Mouse (Mus musculus) kidney, embryonic 16.5 days (tissue): ENCODE measurements around the gene Usp38. TPM values are rescaled to one million over a fixed set of nuclear protein-coding genes. Genes with fewer than 3 reads are reported as not detected.
A peak's percentile ranks its signal among the peaks of the same experiment; 100 is the strongest.

Experiments used
- ATAC-seq: fragments of 200-750 bp; cut with Nextera tagmentation; 2 replicates; pipeline ENCODE4 v1.8.0; 2017; ENCODE audit warnings: moderate TSS enrichment; ENCODE audit not compliant: low FRiP score, low TSS enrichment
- H3K27ac ChIP-seq: fragments of 300-500 bp; sonication (generic); 2 replicates; pipeline ENCODE4 v1.5.1; 2014; ENCODE audit warnings: low read length
- H3K27me3 ChIP-seq: fragments of 300-500 bp; sonication (generic); 2 replicates; pipeline ENCODE4 v1.6.1; 2014; ENCODE audit warnings: low read length, control low read depth, mixed read lengths; ENCODE audit not compliant: insufficient read depth
- H3K36me3 ChIP-seq: fragments of 300-500 bp; sonication (generic); 2 replicates; pipeline ENCODE4 v1.6.1; 2014; ENCODE audit warnings: low read length, control low read depth, mixed read lengths; ENCODE audit not compliant: insufficient read depth
- H3K4me1 ChIP-seq: fragments of 300-500 bp; sonication (generic); 2 replicates; pipeline ENCODE4 v1.6.1; 2014; ENCODE audit warnings: low read length, control low read depth, mixed read lengths; ENCODE audit not compliant: insufficient read depth
- H3K4me2 ChIP-seq: fragments of 300-500 bp; sonication (generic); replicated peaks from 2 replicates; pipeline ENCODE4 v1.6.1; 2014; ENCODE audit warnings: low read depth, low read length
- H3K4me3 ChIP-seq: fragments of 300-500 bp; sonication (generic); 2 replicates; pipeline ENCODE4 v1.5.1; 2014; ENCODE audit warnings: mild to moderate bottlenecking, low read length
- H3K9ac ChIP-seq: fragments of 300-500 bp; sonication (generic); replicated peaks from 2 replicates; pipeline ENCODE4 v1.6.1; 2014; ENCODE audit warnings: low read length
- H3K9me3 ChIP-seq: fragments of 300-500 bp; sonication (generic); 2 replicates; pipeline ENCODE4 v1.6.1; 2016; ENCODE audit warnings: low read length, control low read depth
- WGBS: fragments of 180-500 bp; shearing (Covaris S2); extraction: QIAGEN DNeasy Blood & Tissue Kit; methylation state at CpG from one replicate; pipeline ENCODE4 v1.1.7; 2014; 5-methylcytosine and 5-hydroxymethylcytosine counted together
- polyA plus RNA-seq: library from polyadenylated mRNA; unstranded; fragments of >200 nt; fragmentation: Nextera tagmentation; extraction: Ambion mirVana; gene quantifications from 2 replicates; pipeline ENCODE4 v1.2.1, GENCODE M21; 2015

Gene Usp38
- polyA plus RNA-seq, 1 experiment from 2014 or later, result 19.5 TPM

GRCm38 (mm10) chr8:80969423-80969822, 45.3 kb downstream of the Usp38 start:
- Histone ChIP-seq H3K36me3 (no peaks in the 10 kb centered on the region), H3K4me3 (no peak overlapping the region), H3K9ac (no peak overlapping the region), H3K9me3 (no peaks in the 10 kb centered on the region), H3K27ac (no peak overlapping the region), H3K4me2 (no peak overlapping the region), H3K27me3 (no peaks in the 10 kb centered on the region), H3K4me1 (no peaks in the 10 kb centered on the region)
- no peak for ATAC-seq
- WGBS, result 86% methylated on average over 5 of the region's 5 CpGs

GRCm38 (mm10) chr8:80963095-80963494, 51.6 kb downstream of the Usp38 start:
- Histone ChIP-seq H3K27me3 (no peaks in the 10 kb centered on the region), H3K4me1 (peaks cover 9% of the 10 kb centered on the region; the same call in 1 of the 2 replicates), H3K4me2 (no peak overlapping the region), H3K27ac (no peak overlapping the region), H3K9ac (no peak overlapping the region), H3K36me3 (no peaks in the 10 kb centered on the region), H3K9me3 (no peaks in the 10 kb centered on the region), H3K4me3 (no peak overlapping the region)
- no peak for ATAC-seq
- WGBS, result 87% methylated on average over 3 of the region's 3 CpGs

GRCm38 (mm10) chr8:80962592-80962983, 52.1 kb downstream of the Usp38 start:
- no peaks in the 10 kb centered on the region for H3K9me3 ChIP-seq
- 87% methylated on average over 5 of the region's 5 CpGs for whole genome bisulfite sequencing
- H3K4me3 ChIP-seq, result no peak overlapping the region
- H3K27ac ChIP-seq, result no peak overlapping the region
- ATAC-seq, result no peak
- H3K4me2 ChIP-seq, result no peak overlapping the region
- peaks cover 9% of the 10 kb centered on the region; the same call in 1 of the 2 replicates for H3K4me1 ChIP-seq
- H3K27me3 ChIP-seq, result no peaks in the 10 kb centered on the region
- H3K36me3 ChIP-seq, result no peaks in the 10 kb centered on the region
- no peak overlapping the region for H3K9ac ChIP-seq

- no peaks in the 10 kb centered on the region for H3K36me3 ChIP-seq
- no peaks in the 10 kb centered on the region for H3K27me3 ChIP-seq
- no peaks in the 10 kb centered on the region for H3K9me3 ChIP-seq
- no peak overlapping the region for H3K4me3 ChIP-seq
- H3K27ac ChIP-seq, result no peak overlapping the region
- H3K9ac ChIP-seq, result no peak overlapping the region
- peaks cover 9% of the 10 kb centered on the region; the same call in 1 of the 2 replicates for H3K4me1 ChIP-seq
- no peak overlapping the region for H3K4me2 ChIP-seq
- 71% methylated on average over 7 of the region's 7 CpGs for WGBS
- ATAC-seq, result no peak
These were observed 52.7 kb downstream of the Usp38 start for GRCm38 (mm10) chr8:80961937-80962591.

- Histone ChIP-seq H3K4me1 (peaks cover 9% of the 10 kb centered on the region; the same call in 1 of the 2 replicates), H3K27ac (no peak overlapping the region)
- WGBS, result 67% methylated on average over 4 of the region's 4 CpGs
These were observed 53.6 kb downstream of the Usp38 start for GRCm38 (mm10) chr8:80961070-80961609.

GRCm38 (mm10) chr8:80959588-80960268, 55.0 kb downstream of the Usp38 start:
- H3K4me1 ChIP-seq, result peaks cover 9% of the 10 kb centered on the region; the same call in 1 of the 2 replicates
- no peak overlapping the region for H3K4me3 ChIP-seq
- H3K9me3 ChIP-seq, result peaks cover 9% of the 10 kb centered on the region
- ATAC-seq, result peak; percentile 49; the same call in 1 of the 2 replicates
- no peak overlapping the region for H3K27ac ChIP-seq
- H3K27me3 ChIP-seq, result no peaks in the 10 kb centered on the region
- no peak overlapping the region for H3K4me2 ChIP-seq
- no peaks in the 10 kb centered on the region for H3K36me3 ChIP-seq
- H3K9ac ChIP-seq, result no peak overlapping the region
- 47% methylated on average over 9 of the region's 9 CpGs for WGBS

More at GRCm38 (mm10) chr8:80961070-80961609, 53.6 kb downstream of the Usp38 start:
- Histone ChIP-seq H3K36me3 (no peaks in the 10 kb centered on the region), H3K4me2 (no peak overlapping the region), H3K4me3 (no peak overlapping the region), H3K9me3 (no peaks in the 10 kb centered on the region), H3K9ac (no peak overlapping the region), H3K27me3 (no peaks in the 10 kb centered on the region)
- no peak for ATAC-seq

- Histone ChIP-seq H3K4me2 (no peak overlapping the region), H3K4me1 (peaks cover 9% of the 10 kb centered on the region; the same call in 1 of the 2 replicates), H3K27ac (no peak overlapping the region), H3K36me3 (no peaks in the 10 kb centered on the region), H3K4me3 (no peak overlapping the region), H3K9me3 (peaks cover 9% of the 10 kb centered on the region), H3K27me3 (no peaks in the 10 kb centered on the region), H3K9ac (no peak overlapping the region)
- WGBS, result 37% methylated on average over 5 of the region's 5 CpGs
- no peak for ATAC-seq
These were observed 57.0 kb downstream of the Usp38 start for GRCm38 (mm10) chr8:80957776-80958175.

GRCm38 (mm10) chr8:80952973-80953372, 61.8 kb downstream of the Usp38 start:
- Histone ChIP-seq H3K9me3 (peaks cover 9% of the 10 kb centered on the region), H3K9ac (no peak overlapping the region), H3K4me2 (no peak overlapping the region), H3K27ac (no peak overlapping the region), H3K4me1 (peaks cover 15% of the 10 kb centered on the region), H3K4me3 (no peak overlapping the region), H3K36me3 (no peaks in the 10 kb centered on the region), H3K27me3 (no peaks in the 10 kb centered on the region)
- 84% methylated on average over 3 of the region's 3 CpGs for WGBS
- ATAC-seq, result no peak

GRCm38 (mm10) chr8:80952235-80952915, 62.4 kb downstream of the Usp38 start:
- 44% methylated on average over 6 of the region's 6 CpGs for WGBS
- Histone ChIP-seq H3K27me3 (no peaks in the 10 kb centered on the region), H3K4me3 (no peak overlapping the region), H3K9me3 (peaks cover 9% of the 10 kb centered on the region), H3K27ac (peak overlapping the region; percentile 2; the same call in 1 of the 2 replicates), H3K4me2 (no peak overlapping the region), H3K36me3 (no peaks in the 10 kb centered on the region), H3K9ac (no peak overlapping the region), H3K4me1 (peaks cover 15% of the 10 kb centered on the region)
- ATAC-seq, result 0 out of 2 replicates have a peak, but pooled peaks have one; percentile 60
